Comparison of ENCODE assay signal across 8 mouse cellular contexts in genomic region chr11:73177895-73178294, GRCm38 (mm10). TPM values are rescaled to one million over a fixed set of nuclear protein-coding genes. Genes with fewer than 3 reads are reported as not detected.
DNase-seq lines count a peak whose midpoint lies in the region; ATAC-seq lines count a peak whose summit lies in the region.

No protein-coding gene starts in this region.

- H3K27ac ChIP-seq in liver, embryonic 11.5 days (ENCODE audit: low read depth, low read length) = no peak overlapping the region

- no peak for ATAC-seq in liver, embryonic 11.5 days (replicated peaks; ENCODE audit: low FRiP score)

- peak overlapping the region; percentile 94 for H3K4me2 ChIP-seq in liver, embryonic 11.5 days

- peaks cover 7% of the 10 kb centered on the region; the same call in 1 of the 2 replicates for H3K36me3 ChIP-seq in liver, embryonic 11.5 days (ENCODE audit: control insufficient read depth, insufficient read depth, low read length)

- peak overlapping the region; percentile 79 for H3K9ac ChIP-seq in liver, embryonic 11.5 days (ENCODE audit: low read depth, low read length)

- peaks cover 19% of the 10 kb centered on the region for H3K4me1 ChIP-seq in liver, embryonic 11.5 days (replicated peaks; ENCODE audit: control insufficient read depth, insufficient read depth, low read length)

- no peaks in the 10 kb centered on the region for H3K27me3 ChIP-seq in liver, embryonic 11.5 days (replicated peaks; ENCODE audit: control insufficient read depth, insufficient read depth, low read length)

- DNase-seq in adrenal gland, postnatal 14 days = peak; percentile 32
- no peak for DNase-seq in adrenal gland, adult 8-10 months
- DNase-seq in urinary bladder, postnatal 25 days (ENCODE audit: low spot score) = peak; percentile 23
- no peak for DNase-seq in urinary bladder, postnatal 4 days (ENCODE audit: low spot score in 2 of 2)
- no peak for DNase-seq in liver, embryonic 11.5 days (ENCODE audit: low spot score)
- DNase-seq in ovary, postnatal 14 days (ENCODE audit: low spot score) = no peak
- DNase-seq in frontal cortex, postnatal 36 days (ENCODE audit: low spot score in 2 of 2) = no peak
- no peak for DNase-seq in adrenal gland, postnatal 4 days (ENCODE audit: low spot score in 2 of 2)

- WGBS in liver, embryonic 11.5 days = 10% methylated on average over 2 of the region's 2 CpGs

- H3K9me3 ChIP-seq in liver, embryonic 11.5 days (ENCODE audit: control insufficient read depth, low read length) = no peaks in the 10 kb centered on the region

- H3K4me3 ChIP-seq in liver, embryonic 11.5 days (ENCODE audit: low read depth, low read length) = peak overlapping the region; percentile 96

RNA-seq across cellular contexts. Expression of gene Tax1bp3, which starts 1.0 kb away (rescaled TPM):
- 69.6 and 69.7 TPM in 2 replicates for total RNA-seq in adrenal gland, postnatal 14 days (2021)
- total RNA-seq in adrenal gland, adult 8-10 months (2022) = 100 to 1,000 TPM in 1 of 4 experiments, 10 to 100 TPM in 3; 61.0 to 105 (median 84.6) TPM
- polyA plus RNA-seq in liver, embryonic 11.5 days (2014; fragmentation: Nextera tagmentation; extraction: Ambion mirVana) = 81.1 and 85.3 TPM in 2 replicates
- 10 to 100 TPM; 74.0 to 82.4 TPM for total RNA-seq in adrenal gland, postnatal 4 days (2021)

RNA-seq across cellular contexts. Expression of gene Emc6, which starts 1.1 kb away (rescaled TPM):
- 104 and 115 TPM in 2 replicates for total RNA-seq in adrenal gland, postnatal 14 days (2021)
- total RNA-seq in adrenal gland, adult 8-10 months (2022) = 10 to 100 TPM; 47.4 to 77.6 (median 63.9) TPM
- 145 and 148 TPM in 2 replicates for polyA plus RNA-seq in liver, embryonic 11.5 days (2014; fragmentation: Nextera tagmentation; extraction: Ambion mirVana)
- total RNA-seq in adrenal gland, postnatal 4 days (2021) = 10 to 100 TPM; 60.5 to 72.1 TPM

RNA-seq across cellular contexts. Expression of gene P2rx5, which starts 17.7 kb away (rescaled TPM):
- 12.7 and 14.2 TPM in 2 replicates for total RNA-seq in adrenal gland, postnatal 14 days (2021)
- total RNA-seq in adrenal gland, adult 8-10 months (2022) = 1 to 10 TPM; 2.2 to 5.2 (median 2.6) TPM
- 0.62 and 0.68 TPM in 2 replicates for polyA plus RNA-seq in liver, embryonic 11.5 days (2014; fragmentation: Nextera tagmentation; extraction: Ambion mirVana)
- total RNA-seq in adrenal gland, postnatal 4 days (2021) = 1 to 10 TPM; 1.8 to 2.7 TPM

RNA-seq across cellular contexts. Expression of gene Ctns, which starts 20.9 kb away (rescaled TPM):
- total RNA-seq in adrenal gland, postnatal 14 days (2021) = 12.9 and 16.6 TPM in 2 replicates
- 10 to 100 TPM; 15.3 to 26.2 (median 20.2) TPM for total RNA-seq in adrenal gland, adult 8-10 months (2022)
- polyA plus RNA-seq in liver, embryonic 11.5 days (2014; fragmentation: Nextera tagmentation; extraction: Ambion mirVana) = 11.7 and 12.3 TPM in 2 replicates
- 10 to 100 TPM; 19.1 to 19.4 TPM for total RNA-seq in adrenal gland, postnatal 4 days (2021)

RNA-seq across cellular contexts. Expression of gene Shpk, which starts 21.4 kb away (rescaled TPM):
- 10.3 and 11.8 TPM in 2 replicates for total RNA-seq in adrenal gland, postnatal 14 days (2021)
- total RNA-seq in adrenal gland, adult 8-10 months (2022) = 10 to 100 TPM; 12.0 to 19.3 (median 14.2) TPM
- polyA plus RNA-seq in liver, embryonic 11.5 days (2014; fragmentation: Nextera tagmentation; extraction: Ambion mirVana) = 2.6 and 2.7 TPM in 2 replicates
- 1 to 10 TPM; 6.8 to 9.0 TPM for total RNA-seq in adrenal gland, postnatal 4 days (2021)

Comparison
In these comparisons a context has a peak if more than half of its experiments do, and no peak if none do; other contexts are left out.
1. DNase-seq: peak in adrenal gland, postnatal 14 days (single experiment) and urinary bladder, postnatal 25 days (single experiment); none in adrenal gland, adult 8-10 months (single experiment), urinary bladder, postnatal 4 days (0 of 2), liver, embryonic 11.5 days (single experiment), ovary, postnatal 14 days (single experiment), frontal cortex, postnatal 36 days (0 of 2) and adrenal gland, postnatal 4 days (0 of 2).